Mouse (Mus musculus): Measurements from ENCODE around the gene Creg2. TPM values are rescaled to one million over a fixed set of nuclear protein-coding genes. Genes with fewer than 3 reads are reported as not detected.

The Creg2 gene
- polyA plus RNA-seq, 1 experiment = 0.10 TPM

DNA sequence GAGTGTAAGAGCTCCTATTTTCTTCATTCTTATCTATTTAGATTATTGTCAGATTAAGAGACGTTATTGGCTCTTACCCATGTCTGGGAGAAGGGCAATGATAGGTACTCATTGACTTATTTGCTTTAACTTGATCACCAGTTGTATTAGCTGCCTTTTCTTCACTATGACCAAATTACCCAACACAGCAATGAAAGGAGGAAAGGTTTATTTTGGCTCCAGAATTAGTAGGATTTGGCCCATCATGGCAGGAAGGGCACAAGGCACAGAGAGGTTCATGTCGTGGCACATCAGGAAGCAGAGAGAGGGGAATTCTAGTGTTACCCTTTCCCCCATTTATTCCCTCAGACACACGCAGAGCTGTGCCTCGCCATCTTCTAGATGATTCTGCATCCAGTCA, 1.8 kb upstream of the Creg2 start:
- WGBS = 62% methylated on average over 4 of the region's 4 CpGs
- TF ChIP-seq POLR2A (IDR thresholded peaks at IDR 0.05; ENCODE audit: low read depth, low read length) (no peak), CTCF (IDR thresholded peaks at IDR 0.05; ENCODE audit: extremely low read depth, insufficient read length, insufficient replicate concordance, low read depth, low read length) (no peak)
- H3K27ac ChIP-seq (ENCODE audit: insufficient read depth, low read depth, low read length) = no peak overlapping the region

DNA sequence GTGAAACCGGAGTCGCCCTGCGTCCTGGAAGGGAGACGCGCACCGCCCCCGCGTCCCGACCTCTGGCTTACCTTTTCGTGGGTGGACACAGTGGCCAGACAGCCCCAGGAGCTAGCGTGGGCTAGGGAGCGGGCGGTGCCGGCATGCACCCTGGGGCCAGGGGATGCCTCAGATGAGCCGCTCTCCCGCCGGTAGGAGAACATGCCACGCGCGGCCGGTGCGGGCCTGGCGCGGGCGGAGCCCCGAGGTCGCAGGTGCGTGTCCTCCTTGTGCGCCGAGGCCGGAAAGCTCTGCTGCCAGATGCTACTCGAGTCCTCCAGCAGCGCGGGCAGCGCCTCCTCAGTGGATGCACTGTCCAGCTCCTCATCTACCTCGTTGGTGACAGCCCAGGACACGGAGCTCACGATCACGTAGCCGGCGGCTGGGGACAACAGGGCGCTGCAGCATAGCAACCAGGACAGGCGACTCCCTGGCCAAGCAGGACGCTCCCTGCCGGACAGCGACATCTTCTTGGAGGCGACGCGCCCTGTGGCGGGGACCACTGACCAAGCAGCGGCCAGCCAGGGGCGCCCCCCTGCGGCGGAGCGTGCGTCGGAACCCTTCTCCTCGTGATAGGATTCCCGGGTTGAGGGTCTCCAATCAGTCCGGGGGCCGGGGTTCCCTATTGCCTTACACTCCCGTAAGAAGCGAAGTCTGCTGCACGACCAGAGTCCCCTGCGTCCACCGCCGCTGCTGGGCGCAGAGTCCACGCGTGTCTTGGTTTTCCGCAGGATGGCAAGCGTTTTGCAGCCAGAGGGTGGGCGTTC, 636 bp downstream of the Creg2 start:
- Histone ChIP-seq H3K4me3 (ENCODE audit: low read depth, low read length) (peak overlapping the region; percentile 60), H3K27ac (ENCODE audit: insufficient read depth, low read depth, low read length) (no peak overlapping the region), H3K36me3 (ENCODE audit: control insufficient read depth, insufficient read depth, low read length) (no peaks in the 10 kb centered on the region), H3K27me3 (ENCODE audit: control insufficient read depth, insufficient read depth, low read length) (peaks cover 36% of the 10 kb centered on the region), H3K4me1 (ENCODE audit: control insufficient read depth, insufficient read depth, insufficient read length, low read length) (peaks cover 8% of the 10 kb centered on the region)
- TF ChIP-seq POLR2A (IDR thresholded peaks at IDR 0.05; ENCODE audit: low read depth, low read length) = no peak
- peak; percentile 39; the same call in 1 of the 2 replicates for TF ChIP-seq CTCF (IDR thresholded peaks at IDR 0.05; ENCODE audit: extremely low read depth, insufficient read length, insufficient replicate concordance, low read depth, low read length)
- WGBS = 2% methylated on average over 72 of the region's 73 CpGs

More for the DNA sequence above, 1.8 kb upstream of the Creg2 start:
- Histone ChIP-seq H3K4me3 (ENCODE audit: low read depth, low read length) (no peak overlapping the region), H3K4me1 (ENCODE audit: control insufficient read depth, insufficient read depth, insufficient read length, low read length) (peaks cover 8% of the 10 kb centered on the region), H3K36me3 (ENCODE audit: control insufficient read depth, insufficient read depth, low read length) (no peaks in the 10 kb centered on the region), H3K27me3 (ENCODE audit: control insufficient read depth, insufficient read depth, low read length) (peaks cover 39% of the 10 kb centered on the region)

GRCm38 (mm10) chr1:39649691-39650434, 1.4 kb downstream of the Creg2 start:
- Histone ChIP-seq H3K36me3 (ENCODE audit: control insufficient read depth, insufficient read depth, low read length) (no peaks in the 10 kb centered on the region), H3K27me3 (ENCODE audit: control insufficient read depth, insufficient read depth, low read length) (peaks cover 36% of the 10 kb centered on the region), H3K4me3 (ENCODE audit: low read depth, low read length) (peak overlapping the region; percentile 60), H3K27ac (ENCODE audit: insufficient read depth, low read depth, low read length) (no peak overlapping the region), H3K4me1 (ENCODE audit: control insufficient read depth, insufficient read depth, insufficient read length, low read length) (peaks cover 8% of the 10 kb centered on the region)
- no peak for TF ChIP-seq POLR2A (IDR thresholded peaks at IDR 0.05; ENCODE audit: low read depth, low read length)
- no peak for TF ChIP-seq CTCF (IDR thresholded peaks at IDR 0.05; ENCODE audit: extremely low read depth, insufficient read length, insufficient replicate concordance, low read depth, low read length)
- WGBS = 26% methylated on average over 17 of the region's 17 CpGs

DNA sequence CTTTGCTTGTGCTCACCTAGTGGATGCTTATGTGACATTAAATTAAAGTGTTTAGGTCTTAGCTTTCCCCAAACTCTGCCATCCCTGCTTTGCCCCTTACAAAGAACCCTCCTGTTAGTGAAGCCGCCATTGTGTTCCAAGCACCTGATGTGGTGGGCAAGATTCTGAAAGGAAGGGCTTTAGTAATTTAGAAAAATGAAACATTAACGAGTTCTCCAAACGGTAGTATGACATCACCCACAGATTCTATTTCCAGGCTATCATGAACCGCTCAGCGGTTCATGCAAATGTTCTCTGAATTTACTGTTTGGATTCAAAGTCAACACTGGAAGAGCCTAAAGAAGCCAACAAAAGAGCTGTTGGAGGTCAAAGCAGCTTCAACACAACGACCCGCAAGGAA, 2.7 kb downstream of the Creg2 start:
- Histone ChIP-seq H3K27ac (ENCODE audit: insufficient read depth, low read depth, low read length) (no peak overlapping the region), H3K4me1 (ENCODE audit: control insufficient read depth, insufficient read depth, insufficient read length, low read length) (peaks cover 8% of the 10 kb centered on the region), H3K36me3 (ENCODE audit: control insufficient read depth, insufficient read depth, low read length) (no peaks in the 10 kb centered on the region), H3K4me3 (ENCODE audit: low read depth, low read length) (no peak overlapping the region), H3K27me3 (ENCODE audit: control insufficient read depth, insufficient read depth, low read length) (peaks cover 36% of the 10 kb centered on the region)
- WGBS = 80% methylated on average over 7 of the region's 7 CpGs
- TF ChIP-seq POLR2A (IDR thresholded peaks at IDR 0.05; ENCODE audit: low read depth, low read length) = no peak
- no peak for TF ChIP-seq CTCF (IDR thresholded peaks at IDR 0.05; ENCODE audit: extremely low read depth, insufficient read length, insufficient replicate concordance, low read depth, low read length)

DNA sequence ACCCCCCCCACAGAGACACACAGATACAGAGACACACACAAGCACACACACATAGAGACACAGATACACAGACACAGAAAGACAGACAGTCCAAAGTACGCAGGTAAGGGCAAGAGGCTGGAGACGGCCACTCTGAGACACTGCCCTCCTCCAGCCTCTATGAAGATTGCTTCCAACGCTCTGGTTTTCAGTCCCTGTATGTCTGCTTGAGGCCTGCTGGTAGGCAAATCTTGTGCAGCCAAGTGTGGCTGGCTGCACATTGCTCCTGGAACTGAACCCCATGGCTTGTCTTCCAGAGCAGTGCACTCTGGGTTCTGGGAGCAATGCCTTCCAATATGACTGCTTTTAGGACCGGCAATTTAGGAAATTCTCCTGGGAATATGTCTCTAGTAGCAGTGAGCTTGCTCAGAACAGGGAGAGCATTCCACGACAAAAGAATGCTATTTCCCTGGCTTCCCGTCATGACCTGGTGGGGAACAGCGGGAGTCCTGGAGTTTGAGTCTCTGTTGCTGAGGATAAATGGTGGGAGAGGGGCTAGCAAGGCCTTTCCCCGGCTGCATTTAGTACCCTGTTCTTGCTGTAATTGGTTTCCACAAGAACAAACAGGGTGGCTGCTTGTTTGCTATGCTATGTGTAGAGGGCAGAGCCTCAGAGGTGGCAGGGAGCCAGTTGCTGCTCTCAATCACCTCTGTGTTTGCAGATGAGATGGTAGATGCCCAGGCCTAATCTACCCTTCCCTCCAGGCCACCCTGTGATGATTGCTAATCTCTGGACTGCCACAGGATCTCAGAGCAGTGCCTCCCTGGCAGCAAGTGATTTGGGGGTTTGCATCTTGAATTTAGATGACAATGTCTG, 5.1 kb downstream of the Creg2 start:
- no peaks in the 10 kb centered on the region for H3K36me3 ChIP-seq (ENCODE audit: control insufficient read depth, insufficient read depth, low read length)
- WGBS = 77% methylated on average over 8 of the region's 8 CpGs
- TF ChIP-seq CTCF (IDR thresholded peaks at IDR 0.05; ENCODE audit: extremely low read depth, insufficient read length, insufficient replicate concordance, low read depth, low read length) (no peak), POLR2A (IDR thresholded peaks at IDR 0.05; ENCODE audit: low read depth, low read length) (no peak)
- peaks cover 7% of the 10 kb centered on the region for H3K4me1 ChIP-seq (ENCODE audit: control insufficient read depth, insufficient read depth, insufficient read length, low read length)
- no peak overlapping the region for H3K27ac ChIP-seq (ENCODE audit: insufficient read depth, low read depth, low read length)
- H3K27me3 ChIP-seq (ENCODE audit: control insufficient read depth, insufficient read depth, low read length) = peaks cover 23% of the 10 kb centered on the region
- H3K4me3 ChIP-seq (ENCODE audit: low read depth, low read length) = no peak overlapping the region

GRCm38 (mm10) chr1:39644333-39644732, 6.9 kb downstream of the Creg2 start:
- Histone ChIP-seq H3K4me1 (ENCODE audit: control insufficient read depth, insufficient read depth, insufficient read length, low read length) (no peaks in the 10 kb centered on the region), H3K36me3 (ENCODE audit: control insufficient read depth, insufficient read depth, low read length) (no peaks in the 10 kb centered on the region), H3K27ac (ENCODE audit: insufficient read depth, low read depth, low read length) (no peak overlapping the region), H3K4me3 (ENCODE audit: low read depth, low read length) (no peak overlapping the region), H3K27me3 (ENCODE audit: control insufficient read depth, insufficient read depth, low read length) (peaks cover 7% of the 10 kb centered on the region; the same call in 1 of the 2 replicates)
- TF ChIP-seq CTCF (IDR thresholded peaks at IDR 0.05; ENCODE audit: extremely low read depth, insufficient read length, insufficient replicate concordance, low read depth, low read length) = no peak
- TF ChIP-seq POLR2A (IDR thresholded peaks at IDR 0.05; ENCODE audit: low read depth, low read length) = no peak
- WGBS = 11% methylated on average over 1 of the region's 1 CpGs

Data from small intestine, adult 2 months (tissue).